Mouse (Mus musculus) monocyte, adult 5-6 weeks (primary cell): ENCODE data around the gene Faf1. TPM values are rescaled to one million over a fixed set of nuclear protein-coding genes. Genes with fewer than 3 reads are reported as not detected.

ENCODE experiments used
- ATAC-seq: fragments of 153-309, 156-312 bp; replicated peaks from 2 replicates; pipeline ENCODE4 v1.8.0; 2017; ENCODE audit warnings: mild to moderate bottlenecking; ENCODE audit not compliant: low TSS enrichment, insufficient number of reproducible peaks, severe bottlenecking, poor library complexity, low FRiP score
- total RNA-seq: library from RNA; stranded (forward); fragments of 200-1000, 200-491, 200-594 nt; gene quantifications from 3 replicates; pipeline ENCODE4 v1.2.3, GENCODE M21; 2017

Faf1 gene
- total RNA-seq, 1 experiment from 2014 or later: 38.0 TPM

- no peak for ATAC-seq
Observed at GRCm38 (mm10) chr4:109863021-109863420, 186.6 kb downstream of the Faf1 start.

- ATAC-seq: no peak
Observed at GRCm38 (mm10) chr4:109868897-109869484, 192.6 kb downstream of the Faf1 start.

GRCm38 (mm10) chr4:109884333-109884732 is 207.9 kb downstream of the Faf1 start:
- ATAC-seq: no peak

- no peak for ATAC-seq
Observed at GRCm38 (mm10) chr4:109887856-109888357, 211.5 kb downstream of the Faf1 start.

GRCm38 (mm10) chr4:109897810-109898566 is 221.6 kb downstream of the Faf1 start:
- ATAC-seq: no peak

GRCm38 (mm10) chr4:109901076-109901475 is 224.7 kb downstream of the Faf1 start:
- no peak for ATAC-seq

GRCm38 (mm10) chr4:109904487-109904886 is 228.1 kb downstream of the Faf1 start:
- ATAC-seq: no peak

GRCm38 (mm10) chr4:109929058-109929457 is 252.7 kb downstream of the Faf1 start:
- no peak for ATAC-seq

GRCm38 (mm10) chr4:109930445-109930844 is 254.1 kb downstream of the Faf1 start:
- ATAC-seq: no peak

- ATAC-seq: no peak
Observed at GRCm38 (mm10) chr4:109930935-109931334, 254.5 kb downstream of the Faf1 start.

GRCm38 (mm10) chr4:109936557-109936956 is 260.2 kb downstream of the Faf1 start:
- no peak for ATAC-seq

GRCm38 (mm10) chr4:109939291-109939690 is 262.9 kb downstream of the Faf1 start:
- no peak for ATAC-seq

- ATAC-seq: no peak
Observed at GRCm38 (mm10) chr4:109945554-109945953, 269.2 kb downstream of the Faf1 start.

GRCm38 (mm10) chr4:109949307-109949706 is 272.9 kb downstream of the Faf1 start:
- no peak for ATAC-seq

GRCm38 (mm10) chr4:109953509-109953908 is 277.1 kb downstream of the Faf1 start:
- no peak for ATAC-seq

GRCm38 (mm10) chr4:109960201-109960935 is 284.0 kb downstream of the Faf1 start:
- ATAC-seq: no peak

- no peak for ATAC-seq
Observed at GRCm38 (mm10) chr4:109963570-109964279, 287.3 kb downstream of the Faf1 start.

GRCm38 (mm10) chr4:109969561-109969960 is 293.2 kb downstream of the Faf1 start:
- no peak for ATAC-seq
